Mouse (Mus musculus): Measurements from ENCODE around the gene Banp.

DNA sequence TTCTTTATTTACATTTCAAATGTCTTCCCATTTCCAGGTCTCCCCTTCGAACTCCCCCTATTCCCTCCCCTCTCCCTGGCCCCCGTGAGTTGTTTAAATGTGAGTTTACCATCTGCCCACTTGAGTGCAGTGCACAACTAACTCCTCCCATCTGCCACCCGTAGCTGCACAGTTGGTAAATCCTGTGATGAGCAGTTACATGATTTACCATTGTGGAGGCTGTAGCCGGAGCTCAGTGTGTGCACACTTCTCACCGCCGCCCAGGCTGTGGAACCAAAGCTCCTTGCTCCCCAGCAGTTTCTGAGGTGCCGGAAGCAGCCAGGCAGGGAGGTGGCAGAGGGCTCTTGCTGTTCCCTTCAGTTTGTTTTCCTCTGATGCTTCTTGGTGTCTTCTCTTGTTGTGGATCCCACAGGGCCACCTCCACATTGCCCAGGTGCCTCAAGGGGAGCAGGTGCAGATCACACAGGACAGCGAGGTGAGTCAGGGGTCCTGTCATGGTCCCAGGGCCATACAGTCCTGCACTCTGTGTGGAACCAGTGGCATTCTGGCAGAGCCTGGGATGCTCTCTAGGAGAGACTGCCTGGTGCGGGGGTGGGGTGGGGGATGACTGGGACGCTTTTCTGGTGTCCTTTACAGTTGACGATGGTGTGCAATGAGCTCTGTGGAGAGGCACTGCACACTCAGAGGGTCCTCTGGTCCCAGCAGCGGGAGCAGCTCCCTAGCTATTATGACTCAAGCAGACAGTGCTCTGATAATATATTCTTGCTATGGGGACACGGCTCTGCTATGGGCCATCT, 57.3 kb downstream of the Banp start:
- TF ChIP-seq CTCF (IDR thresholded peaks at IDR 0.05; ENCODE audit: low read depth, low read length) (no peak), GATA1 (IDR thresholded peaks at IDR 0.05; ENCODE audit: borderline replicate concordance, low read length) (no peak)
